Mouse (Mus musculus): ENCODE measurements around the gene Msrb1. TPM values are rescaled to one million over a fixed set of nuclear protein-coding genes. Genes with fewer than 3 reads are reported as not detected.

The Msrb1 gene
- polyA plus RNA-seq, 1 experiment from 2014 or later, result 18.4 TPM

DNA sequence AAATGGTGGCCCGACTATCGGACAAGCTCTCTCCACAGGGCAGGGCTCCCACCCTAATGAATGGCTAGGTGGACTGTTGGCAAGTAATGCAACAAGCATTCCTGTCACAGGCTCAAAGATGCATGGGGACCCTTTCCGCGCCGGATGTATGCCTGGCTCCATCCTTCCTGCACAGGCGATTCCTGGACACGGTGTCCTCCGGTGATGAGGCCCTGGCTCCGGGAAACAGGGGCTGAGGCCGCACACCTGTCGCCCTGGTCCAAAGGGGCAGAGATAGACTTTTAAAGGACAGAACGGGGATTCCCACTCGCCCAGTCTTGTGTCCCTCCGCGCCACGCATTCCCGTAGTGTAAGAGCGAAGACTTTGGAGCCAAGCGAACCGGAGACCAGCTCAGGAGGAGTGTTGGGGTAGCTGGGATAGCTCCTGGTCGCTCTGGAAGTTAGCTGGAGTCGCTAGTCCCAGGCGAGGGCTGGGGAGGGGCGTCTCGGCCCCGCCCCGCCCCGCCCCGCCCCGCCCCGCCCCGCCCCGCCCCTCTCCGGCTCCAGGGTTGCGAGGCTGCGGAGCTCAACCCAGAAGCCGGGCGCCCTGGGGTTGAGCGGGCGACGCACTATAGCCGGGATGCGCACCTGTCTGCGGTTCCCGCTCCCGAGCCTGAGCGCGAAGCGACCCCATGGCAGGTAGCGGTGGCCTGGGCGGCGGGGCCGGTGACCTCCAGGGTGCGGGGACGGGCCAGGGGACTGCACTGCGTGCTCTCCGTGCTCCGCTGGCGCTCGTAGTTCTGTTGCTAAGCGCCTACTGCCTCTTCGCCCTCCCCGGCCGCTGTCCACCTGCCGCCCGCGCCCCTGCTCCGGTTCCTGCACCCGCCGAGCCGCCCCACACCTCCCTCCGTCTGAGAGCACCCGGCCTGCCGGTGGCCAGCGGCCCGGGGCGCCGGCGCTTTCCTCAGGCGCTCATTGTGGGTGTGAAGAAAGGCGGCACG, 16.3 kb downstream of the Msrb1 start, which contains the start of gene Hs3st6:
TSS of gene Hs3st6 (plus strand) at position 574 of the 980 bp plus-strand sequence.
- H3K4me2 ChIP-seq (replicated peaks), result peak within 1 kb of the TSS; percentile 96
- 1% methylated on average over 58 of the region's 82 CpGs for WGBS
- H3K27ac ChIP-seq (replicated peaks), result no peak within 1 kb of the TSS
- H3K4me1 ChIP-seq, result peaks cover 14% of the 10 kb centered on the region
- no peaks in the 10 kb centered on the region for H3K36me3 ChIP-seq
- H3K9me3 ChIP-seq, result no peaks in the 10 kb centered on the region
- peak within 1 kb of the TSS; percentile 47 for H3K9ac ChIP-seq (replicated peaks)
- peak; percentile 75 for ATAC-seq (ENCODE audit: low FRiP score, low read depth)
- H3K27me3 ChIP-seq, result peaks cover 82% of the 10 kb centered on the region
- peak within 1 kb of the TSS; percentile 55 for H3K4me3 ChIP-seq

DNA sequence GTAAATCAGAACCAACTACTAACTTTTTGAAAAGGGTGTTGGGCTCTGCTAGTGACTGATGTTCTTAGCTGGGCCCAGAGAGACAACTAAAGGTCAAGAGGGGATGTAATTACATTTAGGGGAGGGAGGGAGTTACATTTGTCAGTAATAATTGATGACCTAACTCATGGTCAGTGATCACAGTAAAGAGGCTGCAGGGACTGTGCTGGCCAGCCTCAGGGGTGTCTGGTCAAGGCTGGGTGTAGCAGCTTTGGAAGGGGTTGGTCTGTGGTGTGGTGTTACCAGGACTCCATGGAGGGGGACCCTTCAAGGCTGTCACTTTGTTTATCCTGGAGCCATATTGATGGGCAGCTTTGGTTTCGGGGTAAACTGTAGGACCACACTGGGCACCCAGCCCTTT, 21.0 kb downstream of the Msrb1 start:
- H3K27ac ChIP-seq (replicated peaks), result no peak overlapping the region
- peaks cover 57% of the 10 kb centered on the region for H3K27me3 ChIP-seq
- WGBS, result 94% methylated on average over 1 of the region's 1 CpGs
- ATAC-seq (ENCODE audit: low FRiP score, low read depth), result no peak
- H3K4me3 ChIP-seq, result no peak overlapping the region
- no peaks in the 10 kb centered on the region for H3K36me3 ChIP-seq
- H3K4me1 ChIP-seq, result peaks cover 10% of the 10 kb centered on the region
- H3K9me3 ChIP-seq, result no peaks in the 10 kb centered on the region
- H3K9ac ChIP-seq (replicated peaks), result no peak overlapping the region
- no peak overlapping the region for H3K4me2 ChIP-seq (replicated peaks)

DNA sequence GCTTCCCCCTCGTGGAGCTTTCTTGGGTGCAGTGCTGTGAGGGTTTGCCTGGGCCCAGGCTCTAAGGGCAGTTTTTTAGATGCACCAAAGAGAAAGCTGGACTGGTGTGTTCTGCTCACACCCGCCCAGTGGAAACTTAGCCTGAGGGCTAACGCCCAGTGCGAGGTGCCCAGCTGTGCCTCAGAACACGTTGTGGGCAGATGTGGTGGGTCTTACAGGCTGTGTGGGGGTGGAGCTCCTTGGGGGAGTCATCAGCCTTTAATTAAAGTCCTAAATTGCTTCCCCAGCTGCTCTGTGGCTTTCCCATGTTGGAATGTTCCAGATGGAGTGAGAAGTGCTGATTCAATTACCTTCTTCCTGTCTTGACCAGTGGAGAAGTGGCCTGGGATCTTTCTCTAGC, 24.7 kb downstream of the Msrb1 start:
- WGBS, result 59% methylated on average over 5 of the region's 5 CpGs
- H3K4me1 ChIP-seq, result no peaks in the 10 kb centered on the region
- H3K9me3 ChIP-seq, result no peaks in the 10 kb centered on the region
- ATAC-seq (ENCODE audit: low FRiP score, low read depth), result no peak
- H3K27ac ChIP-seq (replicated peaks), result no peak overlapping the region
- H3K9ac ChIP-seq (replicated peaks), result no peak overlapping the region
- H3K36me3 ChIP-seq, result no peaks in the 10 kb centered on the region
- peaks cover 20% of the 10 kb centered on the region for H3K27me3 ChIP-seq
- no peak overlapping the region for H3K4me2 ChIP-seq (replicated peaks)
- H3K4me3 ChIP-seq, result no peak overlapping the region

DNA sequence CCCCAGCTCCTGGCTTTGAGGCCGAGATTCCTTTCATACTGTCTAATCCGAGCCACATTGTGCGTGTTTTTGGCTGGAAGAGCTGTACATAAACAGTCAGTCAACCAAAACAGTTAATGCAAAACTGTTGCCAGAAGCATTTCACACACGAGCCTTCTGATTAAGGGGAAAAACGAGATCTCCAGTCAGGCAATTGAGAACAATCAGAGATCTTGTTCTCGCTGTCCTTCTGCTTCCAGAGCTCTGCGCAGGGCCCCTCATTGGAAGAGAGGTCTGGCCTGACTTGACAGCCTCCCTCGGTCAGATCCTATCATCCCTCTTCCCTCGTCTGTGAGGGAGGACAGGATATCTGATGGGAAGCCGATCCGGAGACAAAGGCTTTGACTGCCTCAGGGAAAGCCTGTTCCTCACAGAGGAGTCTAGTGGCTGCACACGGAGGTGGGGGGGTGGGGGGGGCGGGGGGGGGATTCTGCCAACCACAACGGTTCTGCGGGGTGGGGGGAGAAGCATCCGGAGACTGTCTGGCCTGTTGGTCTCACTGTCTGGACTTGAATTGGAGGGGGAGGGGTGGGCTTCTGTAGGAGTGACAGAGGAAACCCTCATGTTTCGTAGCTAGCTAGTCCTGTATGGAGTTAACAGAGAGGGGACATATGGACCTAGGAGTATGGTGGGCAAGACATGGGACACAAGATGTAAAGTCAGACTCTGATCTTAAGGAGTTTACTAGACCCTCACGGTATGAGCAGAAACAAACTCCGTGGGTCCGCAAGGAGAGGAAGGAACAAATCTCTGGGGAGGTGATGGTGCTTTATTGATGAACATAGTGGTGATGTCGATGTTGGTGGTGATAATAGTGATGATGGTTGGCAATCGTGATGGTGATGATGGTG, 28.8 kb downstream of the Msrb1 start:
- Histone ChIP-seq H3K4me3 (no peak overlapping the region), H3K9ac (replicated peaks) (no peak overlapping the region), H3K27me3 (peaks cover 13% of the 10 kb centered on the region; the same call in 1 of the 2 replicates), H3K36me3 (no peaks in the 10 kb centered on the region), H3K4me1 (0 out of 2 replicates have a peak, but pooled peaks cover 3% of the 10 kb centered on the region), H3K4me2 (replicated peaks) (no peak overlapping the region), H3K9me3 (no peaks in the 10 kb centered on the region), H3K27ac (replicated peaks) (no peak overlapping the region; the same call in 1 of the 2 replicates)
- 58% methylated on average over 21 of the region's 22 CpGs for WGBS
- no peak for ATAC-seq (ENCODE audit: low FRiP score, low read depth)

DNA sequence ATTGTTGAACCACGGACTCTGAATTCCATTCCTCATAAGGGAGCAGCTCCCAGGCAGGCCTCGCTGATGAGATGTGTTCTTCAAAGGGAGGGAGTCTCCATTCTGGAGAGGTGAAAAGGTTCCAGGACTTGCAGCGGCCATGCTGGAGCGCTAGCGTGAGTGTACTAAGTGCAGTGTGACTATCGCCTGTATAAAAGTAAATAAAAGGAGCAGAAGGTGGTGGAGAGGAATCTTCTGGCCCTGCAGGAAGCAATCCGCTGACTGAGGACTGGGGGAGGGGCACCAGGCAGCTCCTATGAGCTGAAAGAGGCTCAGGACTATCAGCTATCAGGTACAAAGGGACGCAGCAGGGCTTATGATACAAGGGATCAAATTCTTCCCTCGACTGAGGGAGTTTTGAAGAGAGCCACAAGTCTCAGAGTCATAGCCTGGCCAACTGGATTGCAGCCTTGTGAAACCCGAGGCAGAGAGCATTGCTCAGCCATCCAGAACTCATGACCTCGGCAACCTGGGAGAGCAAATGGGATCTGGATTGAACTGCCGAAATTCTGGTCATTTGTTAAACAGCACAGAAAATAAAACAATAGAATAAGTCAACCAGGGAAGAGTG, 29.9 kb downstream of the Msrb1 start:
- Histone ChIP-seq H3K4me1 (0 out of 2 replicates have a peak, but pooled peaks cover 3% of the 10 kb centered on the region), H3K4me3 (no peak overlapping the region), H3K36me3 (no peaks in the 10 kb centered on the region), H3K27me3 (peaks cover 9% of the 10 kb centered on the region; the same call in 1 of the 2 replicates), H3K4me2 (replicated peaks) (no peak overlapping the region), H3K9me3 (no peaks in the 10 kb centered on the region), H3K9ac (replicated peaks) (no peak overlapping the region), H3K27ac (replicated peaks) (no peak overlapping the region)
- 24% methylated on average over 12 of the region's 12 CpGs for WGBS
- no peak for ATAC-seq (ENCODE audit: low FRiP score, low read depth)

DNA sequence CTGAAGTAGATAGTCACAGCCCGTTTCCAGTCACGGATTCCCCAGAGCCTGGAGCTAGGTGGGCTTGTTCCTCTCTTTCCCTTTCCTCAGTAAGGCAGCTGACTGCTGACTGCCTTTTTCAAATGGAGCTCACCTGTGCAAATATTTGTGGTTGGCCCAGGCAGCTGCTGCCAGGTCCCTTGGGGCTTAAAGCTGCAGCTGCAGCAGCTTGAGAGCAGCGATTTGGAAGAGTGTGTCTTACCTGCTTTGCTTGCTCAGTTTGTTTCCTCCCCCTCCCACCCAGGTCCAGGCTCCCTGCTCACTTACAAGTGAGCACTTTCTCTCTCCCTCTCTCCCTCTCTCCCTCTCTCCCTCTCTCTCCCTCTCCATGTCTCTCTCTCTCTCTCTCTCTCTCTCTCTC, 32.7 kb downstream of the Msrb1 start:
- H3K9me3 ChIP-seq, result no peaks in the 10 kb centered on the region
- H3K4me2 ChIP-seq (replicated peaks), result no peak overlapping the region
- ATAC-seq (ENCODE audit: low FRiP score, low read depth), result no peak
- peaks cover 7% of the 10 kb centered on the region; the same call in 1 of the 2 replicates for H3K27me3 ChIP-seq
- no peaks in the 10 kb centered on the region for H3K36me3 ChIP-seq
- no peak overlapping the region for H3K4me3 ChIP-seq
- 0 out of 2 replicates have a peak, but pooled peaks cover 3% of the 10 kb centered on the region for H3K4me1 ChIP-seq
- WGBS, result 45% methylated on average over 3 of the region's 3 CpGs
- no peak overlapping the region for H3K27ac ChIP-seq (replicated peaks)
- H3K9ac ChIP-seq (replicated peaks), result no peak overlapping the region

DNA sequence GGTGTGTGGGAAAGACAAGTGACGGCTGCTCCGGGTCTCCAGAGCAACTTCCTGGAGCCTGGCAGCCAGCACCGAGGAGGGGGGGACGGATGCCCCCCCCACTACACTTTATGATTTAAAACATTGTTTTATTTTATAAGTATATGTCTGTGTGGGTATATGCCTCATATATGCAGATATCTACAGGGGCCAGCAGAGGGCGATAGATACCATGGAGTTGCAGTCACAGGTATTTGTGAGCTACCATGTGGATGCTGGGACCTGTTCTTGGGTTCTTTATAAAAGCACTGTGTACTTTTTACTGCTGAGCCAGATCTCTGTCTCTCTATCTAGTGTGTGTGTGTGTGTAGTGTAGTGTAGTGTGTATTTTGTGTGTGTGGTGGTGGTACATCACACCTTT, 36.8 kb downstream of the Msrb1 start:
- Histone ChIP-seq H3K36me3 (no peaks in the 10 kb centered on the region), H3K9me3 (no peaks in the 10 kb centered on the region), H3K9ac (replicated peaks) (no peak overlapping the region), H3K27ac (replicated peaks) (no peak overlapping the region), H3K4me3 (no peak overlapping the region), H3K4me2 (replicated peaks) (no peak overlapping the region), H3K27me3 (peaks cover 4% of the 10 kb centered on the region; the same call in 1 of the 2 replicates), H3K4me1 (no peaks in the 10 kb centered on the region)
- no peak for ATAC-seq (ENCODE audit: low FRiP score, low read depth)
- 77% methylated on average over 5 of the region's 5 CpGs for WGBS

DNA sequence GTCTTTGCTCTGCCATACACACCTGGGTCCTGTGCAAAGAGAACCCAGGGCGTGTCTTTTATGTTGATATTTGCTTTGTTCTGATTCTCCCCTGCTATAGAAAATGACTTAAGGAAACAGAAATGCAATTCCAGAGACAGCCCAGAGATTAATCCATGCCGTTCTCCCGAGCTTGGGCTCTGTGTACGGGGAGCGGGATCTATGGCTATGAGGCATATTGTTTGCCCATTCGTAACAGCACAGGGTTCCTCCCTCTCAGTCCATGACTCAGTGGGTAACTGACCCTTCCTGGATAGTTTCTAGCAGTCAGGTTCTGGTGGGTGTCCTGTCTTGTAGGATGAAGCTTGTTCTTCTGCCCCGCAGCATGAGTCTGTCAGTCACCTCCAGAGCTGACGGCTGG, 38.7 kb downstream of the Msrb1 start:
- WGBS, result 80% methylated on average over 8 of the region's 8 CpGs
- no peak for ATAC-seq (ENCODE audit: low FRiP score, low read depth)
- H3K9ac ChIP-seq (replicated peaks), result no peak overlapping the region
- no peaks in the 10 kb centered on the region for H3K9me3 ChIP-seq
- H3K36me3 ChIP-seq, result no peaks in the 10 kb centered on the region
- H3K4me1 ChIP-seq, result no peaks in the 10 kb centered on the region
- no peak overlapping the region for H3K27ac ChIP-seq (replicated peaks)
- H3K4me2 ChIP-seq (replicated peaks), result no peak overlapping the region
- no peak overlapping the region for H3K4me3 ChIP-seq
- H3K27me3 ChIP-seq, result no peaks in the 10 kb centered on the region

DNA sequence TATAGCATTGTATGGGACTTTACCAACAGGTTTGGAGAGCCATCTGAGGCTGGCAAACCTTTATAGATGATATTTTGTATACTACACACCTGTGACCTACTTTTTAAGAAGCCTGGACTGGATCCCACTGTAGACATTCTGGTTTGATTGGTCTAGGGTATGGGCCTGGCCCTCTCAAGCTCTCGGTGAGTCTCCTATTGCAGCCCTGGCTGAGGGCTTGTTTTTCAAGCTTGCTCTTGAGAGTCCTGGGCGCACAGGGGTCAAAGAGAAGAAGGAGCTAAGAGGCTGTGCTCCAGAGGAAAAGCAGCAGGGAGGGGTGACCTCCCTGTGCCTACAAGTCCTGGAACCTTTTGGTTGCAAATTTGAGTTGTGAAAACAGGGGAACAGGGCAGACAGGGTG, 40.6 kb downstream of the Msrb1 start:
- ATAC-seq (ENCODE audit: low FRiP score, low read depth), result no peak
- no peaks in the 10 kb centered on the region for H3K36me3 ChIP-seq
- no peaks in the 10 kb centered on the region for H3K27me3 ChIP-seq
- no peak overlapping the region for H3K9ac ChIP-seq (replicated peaks)
- H3K9me3 ChIP-seq, result no peaks in the 10 kb centered on the region
- no peaks in the 10 kb centered on the region for H3K4me1 ChIP-seq
- no peak overlapping the region for H3K4me2 ChIP-seq (replicated peaks)
- no peak overlapping the region for H3K27ac ChIP-seq (replicated peaks)
- H3K4me3 ChIP-seq, result no peak overlapping the region
- 78% methylated on average over 2 of the region's 2 CpGs for WGBS

DNA sequence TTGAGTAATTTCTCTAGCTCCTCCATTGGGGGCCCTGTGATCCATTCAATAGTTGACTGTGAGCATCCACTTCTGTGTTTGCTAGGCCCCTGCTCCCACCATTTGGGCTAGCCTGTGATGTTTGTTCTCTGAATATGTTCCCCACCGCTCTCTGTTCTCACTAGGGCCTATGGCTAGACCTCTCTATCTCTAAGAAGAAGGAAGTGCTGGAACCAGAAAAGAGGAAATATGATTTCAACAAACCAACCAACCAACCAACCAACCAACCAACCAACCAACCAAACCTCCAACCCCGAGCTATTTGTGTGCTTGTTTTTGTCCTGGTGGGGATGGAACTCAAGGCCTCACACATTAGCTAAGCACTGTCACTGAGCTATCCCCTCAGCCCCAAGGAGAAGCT, 44.4 kb downstream of the Msrb1 start:
- Histone ChIP-seq H3K9ac (replicated peaks) (no peak overlapping the region), H3K9me3 (no peaks in the 10 kb centered on the region), H3K36me3 (no peaks in the 10 kb centered on the region), H3K4me2 (replicated peaks) (no peak overlapping the region), H3K4me3 (no peak overlapping the region), H3K27me3 (no peaks in the 10 kb centered on the region), H3K27ac (replicated peaks) (no peak overlapping the region), H3K4me1 (no peaks in the 10 kb centered on the region)
- 88% methylated on average over 2 of the region's 2 CpGs for WGBS
- no peak for ATAC-seq (ENCODE audit: low FRiP score, low read depth)

DNA sequence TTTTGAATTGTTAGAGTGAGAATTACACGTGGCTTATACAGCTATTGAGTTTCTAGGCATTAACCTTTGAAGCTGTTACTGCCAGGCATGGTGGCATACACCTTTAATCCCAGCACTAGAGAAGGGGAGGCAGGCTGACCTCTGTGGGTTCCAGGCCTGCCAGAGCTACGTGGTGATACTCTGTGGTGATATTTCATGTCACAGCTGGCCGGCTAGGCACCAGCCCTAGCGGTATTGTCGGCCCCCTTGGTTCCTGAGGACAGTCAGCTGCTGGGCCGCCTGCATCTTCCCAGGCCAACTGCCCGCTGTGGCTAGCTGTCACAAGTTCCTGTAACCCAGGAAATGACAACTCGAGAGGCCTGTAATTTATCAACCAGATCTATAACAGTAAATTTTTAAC, 55.7 kb downstream of the Msrb1 start:
- 78% methylated on average over 8 of the region's 8 CpGs for WGBS
- no peaks in the 10 kb centered on the region for H3K36me3 ChIP-seq
- H3K9me3 ChIP-seq, result no peaks in the 10 kb centered on the region
- H3K27me3 ChIP-seq, result peaks cover 5% of the 10 kb centered on the region; the same call in 1 of the 2 replicates
- H3K4me1 ChIP-seq, result no peaks in the 10 kb centered on the region
- H3K4me2 ChIP-seq (replicated peaks), result no peak overlapping the region
- no peak for ATAC-seq (ENCODE audit: low FRiP score, low read depth)
- H3K27ac ChIP-seq (replicated peaks), result no peak overlapping the region
- H3K9ac ChIP-seq (replicated peaks), result no peak overlapping the region
- no peak overlapping the region for H3K4me3 ChIP-seq
